Mouse (Mus musculus) erythroblast, adult 5-6 weeks (primary cell): ENCODE data around the gene Fabp1. TPM values are rescaled to one million over a fixed set of nuclear protein-coding genes. Genes with fewer than 3 reads are reported as not detected.

Experiments used
- total RNA-seq, 2 experiments: library from RNA; stranded (forward) in 1 of 2; stranded (reverse) in 1 of 2; fragments of 150-400 nt in 1 of 2; fragments of 200-764, 138-1000 nt in 1 of 2; gene quantifications; 2 replicates each; pipeline versions ENCODE4 v1.2.3 to v1.2.4; 2015 to 2017; ENCODE audit warnings: low replicate concordance in 2 of 2

Gene Fabp1
- total RNA-seq, 2 experiments from 2014 or later = not detected

Other genes with a start within 250 kb of the Fabp1 start
- gene Foxi3, start 243.3 kb upstream of the Fabp1 start, total RNA-seq (2015; ENCODE audit: low replicate concordance) = not detected in 2 replicates
- not detected in 2 replicates for gene Foxi3, start 243.3 kb upstream of the Fabp1 start, total RNA-seq (2017; ENCODE audit: low replicate concordance)
- gene Thnsl2, start 55.4 kb upstream of the Fabp1 start, total RNA-seq (2015; ENCODE audit: low replicate concordance) = not detected in 2 replicates
- not detected in 2 replicates for gene Thnsl2, start 55.4 kb upstream of the Fabp1 start, total RNA-seq (2017; ENCODE audit: low replicate concordance)
- 20.4 and 25.5 TPM in 2 replicates for gene Krcc1, start 71.8 kb downstream of the Fabp1 start, total RNA-seq (2015; ENCODE audit: low replicate concordance)
- 39.8 and 43.4 TPM in 2 replicates for gene Krcc1, start 71.8 kb downstream of the Fabp1 start, total RNA-seq (2017; ENCODE audit: low replicate concordance)
- gene Smyd1, start 122.4 kb downstream of the Fabp1 start, total RNA-seq (2015; ENCODE audit: low replicate concordance) = not detected in 2 replicates
- 0.26 TPM in 1 of 2 replicates, not detected in the other for gene Smyd1, start 122.4 kb downstream of the Fabp1 start, total RNA-seq (2017; ENCODE audit: low replicate concordance)
- not detected in 2 replicates for gene Cd8b1, start 123.0 kb downstream of the Fabp1 start, total RNA-seq (2015; ENCODE audit: low replicate concordance)
- not detected in 2 replicates for gene Cd8b1, start 123.0 kb downstream of the Fabp1 start, total RNA-seq (2017; ENCODE audit: low replicate concordance)
- not detected in 2 replicates for gene Cd8a, start 173.6 kb downstream of the Fabp1 start, total RNA-seq (2015; ENCODE audit: low replicate concordance)
- gene Cd8a, start 173.6 kb downstream of the Fabp1 start, total RNA-seq (2017; ENCODE audit: low replicate concordance) = not detected in 2 replicates
- 51.5 and 62.5 TPM in 2 replicates for gene Rmnd5a, start 240.8 kb downstream of the Fabp1 start, total RNA-seq (2015; ENCODE audit: low replicate concordance)
- 129 and 137 TPM in 2 replicates for gene Rmnd5a, start 240.8 kb downstream of the Fabp1 start, total RNA-seq (2017; ENCODE audit: low replicate concordance)